Mouse (Mus musculus) midbrain, embryonic 14.5 days (tissue): ENCODE data around the gene Stmn1. TPM values are rescaled to one million over a fixed set of nuclear protein-coding genes. Genes with fewer than 3 reads are reported as not detected.
A peak's percentile ranks its signal among the peaks of the same experiment; 100 is the strongest.

Source experiments
- ATAC-seq: fragments of 200-750 bp; cut with Nextera tagmentation; 2 replicates; pipeline ENCODE4 v1.8.0; 2017; ENCODE audit warnings: moderate number of reproducible peaks, moderate library complexity; ENCODE audit not compliant: low FRiP score, low TSS enrichment
- DNase-seq: peaks from one replicate; pipeline ENCODE4 v3.0.0-alpha.2; 2015
- H3K27ac ChIP-seq: fragments of 300-500 bp; sonication (generic); replicated peaks from 2 replicates; pipeline ENCODE4 v1.5.1; 2014; ENCODE audit warnings: mild to moderate bottlenecking, low read depth, low read length, moderate library complexity
- H3K27me3 ChIP-seq: fragments of 300-500 bp; sonication (generic); 2 replicates; pipeline ENCODE4 v1.6.1; 2014; ENCODE audit warnings: low read length, control low read depth, mixed read lengths; ENCODE audit not compliant: control insufficient read depth, insufficient read depth
- H3K36me3 ChIP-seq: fragments of 300-500 bp; sonication (generic); 2 replicates; pipeline ENCODE4 v1.6.1; 2014; ENCODE audit warnings: low read length, control low read depth; ENCODE audit not compliant: control insufficient read depth, insufficient read depth
- H3K4me1 ChIP-seq: fragments of 300-500 bp; sonication (generic); 2 replicates; pipeline ENCODE4 v1.6.1; 2014; ENCODE audit warnings: mild to moderate bottlenecking, antibody characterized with exemption, low read length, control low read depth; ENCODE audit not compliant: control insufficient read depth, insufficient read depth
- H3K4me2 ChIP-seq: fragments of 300-500 bp; sonication (generic); 2 replicates; pipeline ENCODE4 v1.6.1; 2014; ENCODE audit warnings: mild to moderate bottlenecking, low read length, moderate library complexity
- H3K4me3 ChIP-seq: fragments of 300-500 bp; sonication (generic); replicated peaks from 2 replicates; pipeline ENCODE4 v1.5.1; 2014; ENCODE audit warnings: low read depth, low read length
- H3K9ac ChIP-seq: fragments of 300-500 bp; sonication (generic); replicated peaks from 2 replicates; pipeline ENCODE4 v1.6.1; 2014; ENCODE audit warnings: mild to moderate bottlenecking, low read length, moderate library complexity
- H3K9me3 ChIP-seq: fragments of 300-500 bp; sonication (generic); 2 replicates; pipeline ENCODE4 v1.6.1; 2016; ENCODE audit warnings: low read length, control low read depth, mixed read lengths; ENCODE audit not compliant: control insufficient read depth
- WGBS: fragments of 180-500 bp; shearing (Covaris S2); extraction: QIAGEN DNeasy Blood & Tissue Kit; methylation state at CpG from one replicate; pipeline ENCODE4 v1.1.7; 2014; 5-methylcytosine and 5-hydroxymethylcytosine counted together
- polyA plus RNA-seq: library from polyadenylated mRNA; unstranded; fragments of >200 nt; fragmentation: Nextera tagmentation; extraction: Ambion mirVana; gene quantifications from 2 replicates; pipeline ENCODE4 v1.2.1, GENCODE M21; 2014

Stmn1 gene
- polyA plus RNA-seq, 1 experiment from 2014 or later, result 7,359 TPM

DNA sequence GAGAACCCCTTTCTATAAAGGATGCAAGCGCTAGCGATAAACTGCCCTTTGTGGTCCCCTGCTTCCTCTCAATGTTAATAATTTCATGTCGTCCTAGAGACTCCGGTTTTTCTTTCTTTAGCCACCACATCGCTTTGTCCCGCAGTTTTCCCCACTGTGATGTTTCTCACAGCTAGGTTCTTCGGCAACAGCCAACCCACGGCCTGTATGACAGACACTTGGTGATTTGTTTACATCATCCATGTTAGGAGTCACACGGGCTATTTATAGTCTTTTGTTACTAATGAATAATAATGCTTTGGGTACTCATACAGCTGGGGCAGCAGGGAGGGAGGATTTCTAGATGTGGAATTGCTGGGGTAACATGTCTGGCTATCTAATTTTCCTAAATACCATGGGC is 16.6 kb upstream of the Stmn1 start:
- Histone ChIP-seq H3K27ac (peak overlapping the region; percentile 99), H3K27me3 (no peaks in the 10 kb centered on the region), H3K4me3 (no peak overlapping the region), H3K36me3 (no peaks in the 10 kb centered on the region), H3K9ac (no peak overlapping the region), H3K4me2 (peak overlapping the region; percentile 41; the same call in 1 of the 2 replicates), H3K4me1 (peaks cover 38% of the 10 kb centered on the region), H3K9me3 (no peaks in the 10 kb centered on the region)
- ATAC-seq (no peak), DNase-seq (no peak)
- 46% methylated on average over 9 of the region's 9 CpGs for WGBS

DNA sequence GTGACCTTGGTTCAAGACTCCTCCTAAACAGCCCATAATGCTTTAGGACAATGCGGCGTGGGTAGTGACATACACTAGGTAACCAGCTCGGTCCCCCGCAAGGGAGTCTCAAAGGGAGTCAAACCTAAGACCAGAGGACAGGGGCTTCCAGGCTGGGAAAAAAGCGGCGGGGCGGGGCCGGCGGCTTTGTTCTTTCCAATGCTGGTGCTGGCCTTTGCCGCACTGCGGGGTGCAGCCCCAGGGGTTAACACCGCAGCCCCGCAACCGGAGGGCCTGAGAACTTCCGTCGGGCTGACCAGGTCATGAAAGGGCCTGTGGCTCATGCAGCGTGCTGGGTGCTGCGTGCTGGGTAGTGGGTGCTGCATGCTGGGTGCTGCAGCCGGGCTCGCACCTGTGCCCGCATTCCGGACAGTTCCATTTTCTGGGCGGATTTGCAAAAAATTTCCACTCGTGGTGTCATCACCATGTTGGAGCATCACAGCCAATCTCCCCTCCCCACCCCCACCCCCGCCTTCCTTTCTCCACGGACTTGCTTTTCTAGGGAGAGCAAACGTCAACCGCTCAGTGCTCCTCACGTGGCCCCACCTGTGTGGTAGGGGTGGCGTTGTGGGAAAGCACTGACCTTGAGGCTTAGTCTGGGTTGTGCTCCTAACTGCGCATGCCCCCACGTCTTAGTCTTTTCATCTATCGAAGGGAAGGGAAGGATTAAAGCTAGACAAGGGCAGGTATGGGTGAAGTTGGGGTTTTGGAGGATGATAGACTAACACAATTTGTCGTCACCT is 14.3 kb upstream of the Stmn1 start:
- H3K27me3 ChIP-seq, result no peaks in the 10 kb centered on the region
- 21% methylated on average over 34 of the region's 34 CpGs for WGBS
- H3K4me2 ChIP-seq, result peak overlapping the region; percentile 31
- H3K4me3 ChIP-seq, result no peak overlapping the region
- DNase-seq (no peak), ATAC-seq (no peak)
- H3K9me3 ChIP-seq, result no peaks in the 10 kb centered on the region
- H3K36me3 ChIP-seq, result no peaks in the 10 kb centered on the region
- H3K9ac ChIP-seq, result peak overlapping the region; percentile 26; the same call in 1 of the 2 replicates
- peaks cover 33% of the 10 kb centered on the region for H3K4me1 ChIP-seq
- no peak overlapping the region for H3K27ac ChIP-seq

DNA sequence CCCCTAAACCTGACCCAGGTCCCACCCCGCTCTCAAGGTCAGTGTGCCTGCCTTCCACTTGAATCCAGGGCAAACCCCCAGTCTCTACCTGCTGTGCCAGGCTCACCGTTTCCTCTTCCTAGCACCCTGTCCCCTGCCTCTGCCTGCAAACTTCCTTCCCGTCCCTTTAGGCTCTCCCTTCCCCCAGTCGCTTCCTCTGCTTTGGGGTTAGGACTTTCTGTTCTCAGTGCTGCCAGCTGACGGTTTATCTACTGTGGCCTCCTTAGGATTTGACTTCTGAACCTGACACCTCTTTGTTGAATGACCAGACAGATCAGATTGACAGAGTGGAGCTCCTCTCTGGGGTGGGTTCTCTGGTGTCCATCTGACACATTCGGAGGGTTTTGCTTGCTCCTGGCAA is 12.8 kb upstream of the Stmn1 start:
- no peak for DNase-seq
- no peak overlapping the region for H3K9ac ChIP-seq
- H3K9me3 ChIP-seq, result no peaks in the 10 kb centered on the region
- no peaks in the 10 kb centered on the region for H3K36me3 ChIP-seq
- H3K27ac ChIP-seq, result no peak overlapping the region
- WGBS, result 55% methylated on average over 6 of the region's 6 CpGs
- H3K27me3 ChIP-seq, result no peaks in the 10 kb centered on the region
- no peak overlapping the region for H3K4me3 ChIP-seq
- ATAC-seq, result no peak
- peaks cover 24% of the 10 kb centered on the region for H3K4me1 ChIP-seq
- no peak overlapping the region for H3K4me2 ChIP-seq

DNA sequence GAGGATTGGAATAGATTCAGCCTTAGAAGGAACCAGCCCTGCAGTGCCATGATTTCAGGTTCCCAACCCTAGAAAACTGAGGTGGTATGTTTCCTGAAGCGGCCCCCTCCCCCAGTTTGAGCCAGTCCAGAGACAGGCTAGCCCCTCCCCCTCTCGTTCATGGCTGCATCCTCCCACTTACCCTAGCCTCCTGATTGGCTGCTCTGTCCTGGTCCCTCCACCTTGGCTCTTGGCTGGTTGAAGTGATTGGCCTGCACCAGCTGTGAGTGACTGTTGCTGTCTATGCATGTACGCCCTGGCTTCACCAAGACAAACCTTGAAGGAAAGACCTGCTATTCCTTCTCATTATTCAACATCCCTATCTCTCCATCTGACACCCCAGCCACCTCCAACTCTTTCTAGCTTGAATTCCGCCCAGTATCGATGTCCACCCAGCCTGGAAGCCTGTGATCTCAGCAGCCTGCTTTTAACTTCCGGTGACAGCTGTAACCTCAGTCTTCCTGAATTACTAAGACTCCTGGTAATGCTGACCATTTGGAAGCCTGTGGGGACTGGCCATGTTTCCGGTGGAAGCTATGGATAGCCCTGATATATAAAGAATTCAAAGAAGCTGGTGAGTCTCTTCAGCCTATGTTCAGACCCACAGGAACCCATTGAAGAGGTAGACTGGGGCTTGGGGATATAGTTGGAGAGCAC is 10.8 kb upstream of the Stmn1 start:
- H3K9ac ChIP-seq, result no peak overlapping the region
- no peak overlapping the region for H3K4me2 ChIP-seq
- no peaks in the 10 kb centered on the region for H3K36me3 ChIP-seq
- H3K9me3 ChIP-seq, result no peaks in the 10 kb centered on the region
- H3K27me3 ChIP-seq, result no peaks in the 10 kb centered on the region
- no peak overlapping the region for H3K27ac ChIP-seq
- WGBS, result 69% methylated on average over 7 of the region's 7 CpGs
- ATAC-seq (no peak), DNase-seq (no peak)
- peaks cover 5% of the 10 kb centered on the region; the same call in 1 of the 2 replicates for H3K4me1 ChIP-seq
- H3K4me3 ChIP-seq, result no peak overlapping the region

DNA sequence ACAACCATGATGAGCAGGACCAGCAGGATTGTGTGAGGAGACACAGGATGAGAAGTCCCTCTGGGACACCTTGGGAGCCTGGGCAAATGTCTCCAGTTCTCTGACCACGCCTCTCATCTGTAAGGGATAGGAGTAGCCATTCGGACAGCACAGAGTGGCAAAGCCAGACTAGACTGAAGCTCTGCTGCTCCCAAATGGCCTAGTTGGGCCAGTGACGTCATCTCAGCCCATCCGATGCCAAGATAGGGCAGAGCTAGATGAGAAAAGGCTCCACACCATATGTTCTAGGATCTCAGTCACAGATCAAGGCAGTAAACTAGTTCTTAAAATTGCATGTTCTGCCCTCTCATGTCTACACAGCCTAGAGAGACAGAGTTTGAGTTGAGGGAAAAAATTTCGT is 9.3 kb upstream of the Stmn1 start:
- H3K36me3 ChIP-seq, result no peaks in the 10 kb centered on the region
- WGBS, result 81% methylated on average over 5 of the region's 5 CpGs
- H3K27ac ChIP-seq, result no peak overlapping the region
- no peak overlapping the region for H3K4me3 ChIP-seq
- H3K4me1 ChIP-seq, result peaks cover under 1% of the 10 kb centered on the region; the same call in 1 of the 2 replicates
- H3K27me3 ChIP-seq, result no peaks in the 10 kb centered on the region
- DNase-seq (no peak), ATAC-seq (no peak)
- H3K4me2 ChIP-seq, result no peak overlapping the region
- H3K9me3 ChIP-seq, result no peaks in the 10 kb centered on the region
- no peak overlapping the region for H3K9ac ChIP-seq

DNA sequence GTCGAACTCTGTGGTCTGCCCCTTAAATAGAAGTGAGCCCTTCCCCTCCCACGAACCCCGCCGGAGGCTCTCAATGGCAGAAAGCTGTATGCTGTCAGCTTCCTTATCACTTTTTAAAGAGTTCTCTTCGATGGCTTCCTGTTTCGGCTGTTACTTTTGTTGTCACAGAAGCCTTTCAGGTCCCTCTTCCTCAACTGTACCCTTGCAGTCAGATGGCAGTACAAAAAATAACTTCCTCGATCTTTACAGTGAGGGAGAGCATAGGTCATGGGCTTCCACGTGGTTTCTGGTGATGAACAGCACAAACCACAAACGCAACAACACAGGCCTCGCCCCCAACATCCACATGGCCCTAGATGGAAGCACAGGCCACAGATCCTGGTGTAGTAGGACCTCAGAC is 7.8 kb upstream of the Stmn1 start:
- Histone ChIP-seq H3K27me3 (no peaks in the 10 kb centered on the region), H3K36me3 (no peaks in the 10 kb centered on the region), H3K4me1 (peaks cover 5% of the 10 kb centered on the region), H3K9me3 (no peaks in the 10 kb centered on the region), H3K4me2 (no peak overlapping the region), H3K27ac (no peak overlapping the region), H3K9ac (no peak overlapping the region), H3K4me3 (no peak overlapping the region)
- no peak for DNase-seq
- ATAC-seq, result no peak
- WGBS, result 86% methylated on average over 10 of the region's 10 CpGs

DNA sequence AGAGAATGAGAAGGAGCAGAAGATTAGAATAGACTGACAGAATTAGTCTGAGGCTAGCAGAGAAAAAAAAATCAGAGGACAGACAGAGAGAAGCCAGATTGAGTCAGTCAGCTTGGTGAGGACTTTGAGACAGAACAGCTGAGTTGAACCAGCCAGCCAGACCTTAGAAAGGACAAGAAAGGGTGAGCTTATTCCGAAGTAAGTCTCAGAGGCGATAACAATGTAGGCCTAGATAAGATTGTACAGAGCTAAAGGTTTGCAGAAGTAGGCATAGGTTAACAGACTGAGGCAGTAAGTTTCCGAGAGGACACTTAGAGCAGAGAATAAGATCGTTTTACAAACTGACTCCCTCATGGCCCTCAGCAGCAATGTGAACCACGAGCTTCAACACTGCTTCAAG is 6.9 kb upstream of the Stmn1 start:
- no peak overlapping the region for H3K4me2 ChIP-seq
- no peaks in the 10 kb centered on the region for H3K27me3 ChIP-seq
- WGBS, result 88% methylated on average over 5 of the region's 5 CpGs
- H3K4me1 ChIP-seq, result peaks cover 15% of the 10 kb centered on the region
- H3K9me3 ChIP-seq, result no peaks in the 10 kb centered on the region
- H3K27ac ChIP-seq, result no peak overlapping the region
- H3K9ac ChIP-seq, result no peak overlapping the region
- DNase-seq (no peak), ATAC-seq (no peak)
- H3K4me3 ChIP-seq, result no peak overlapping the region
- H3K36me3 ChIP-seq, result no peaks in the 10 kb centered on the region

DNA sequence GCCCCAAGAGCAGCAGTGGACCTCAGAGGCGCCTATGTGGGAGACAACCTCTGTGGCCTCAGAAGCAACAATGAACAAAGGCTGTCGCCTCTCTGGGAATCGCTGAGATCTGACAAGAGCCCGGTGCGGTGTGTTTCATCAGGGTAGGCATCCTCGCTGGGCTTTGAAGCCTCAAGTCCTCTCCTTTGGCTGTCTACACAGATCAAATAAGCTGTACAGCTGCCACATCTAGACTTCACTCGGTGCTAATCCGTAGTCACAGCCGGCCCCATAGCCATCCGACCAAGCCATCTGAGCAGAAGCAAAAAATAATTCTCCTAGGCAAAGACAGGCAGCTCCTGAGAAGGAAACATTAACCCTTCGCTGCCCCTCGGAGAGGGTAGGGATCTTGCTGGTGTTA is 2.3 kb upstream of the Stmn1 start:
- Histone ChIP-seq H3K9me3 (no peaks in the 10 kb centered on the region), H3K9ac (peak overlapping the region; percentile 47; the same call in 1 of the 2 replicates), H3K4me1 (peaks cover 27% of the 10 kb centered on the region), H3K27me3 (no peaks in the 10 kb centered on the region), H3K4me2 (peak overlapping the region; percentile 88), H3K36me3 (peaks cover 2% of the 10 kb centered on the region), H3K4me3 (peak overlapping the region; percentile 17; the same call in 1 of the 2 replicates), H3K27ac (peak overlapping the region; percentile 94)
- DNase-seq, result peak; percentile 72
- ATAC-seq, result no peak
- WGBS, result 20% methylated on average over 12 of the region's 12 CpGs
